Mouse (Mus musculus): ENCODE measurements around the gene Gm21732. TPM values are rescaled to one million over a fixed set of nuclear protein-coding genes. Genes with fewer than 3 reads are reported as not detected.
"Not testable (repeated sequence)": the region's sequence is repeated elsewhere in the genome, so short reads cannot be mapped to it uniquely, and the experiment has no call there.

Gm21732 gene
- total RNA-seq (2022) = not detected

- DNase-seq (ENCODE audit: low spot score in 2 of 2) = not testable (repeated sequence)
These were observed at the start of gene Gm21732 for GRCm38 (mm10) chrY:38575591-38575990. Gene Gm21732 (minus strand): TSS chrY:38575691.

Other genes starting within 250 kb of the Gm21732 start
- gene Gm20897, start 73.5 kb downstream of the Gm21732 start, total RNA-seq (2022) = not detected